Mouse (Mus musculus) layer of hippocampus, adult 18-20 months (tissue): Measurements from ENCODE around the gene Styxl1. TPM values are rescaled to one million over a fixed set of nuclear protein-coding genes. Genes with fewer than 3 reads are reported as not detected.

Experiments used
- DNase-seq, 2 experiments: peaks; one replicate each; pipeline ENCODE4 v3.0.0; 2022; ENCODE audit warnings: low spot score in 2 of 2
- microRNA-seq, 2 experiments: library from miRNA; unstranded; fragments of <30 nt; microRNA quantifications; one replicate each; pipeline ENCODE4 v1.2.0; 2021
- total RNA-seq, 2 experiments: library from RNA; stranded (reverse); gene quantifications; 2 replicates each; pipeline ENCODE4 v1.2.3; 2021

The Styxl1 gene
- total RNA-seq, 2 experiments from 2014 or later = not detected

- no peak for DNase-seq
These were observed 76.0 kb downstream of the Styxl1 start for GRCm38 (mm10) chr5:135702190-135702589.

DNA sequence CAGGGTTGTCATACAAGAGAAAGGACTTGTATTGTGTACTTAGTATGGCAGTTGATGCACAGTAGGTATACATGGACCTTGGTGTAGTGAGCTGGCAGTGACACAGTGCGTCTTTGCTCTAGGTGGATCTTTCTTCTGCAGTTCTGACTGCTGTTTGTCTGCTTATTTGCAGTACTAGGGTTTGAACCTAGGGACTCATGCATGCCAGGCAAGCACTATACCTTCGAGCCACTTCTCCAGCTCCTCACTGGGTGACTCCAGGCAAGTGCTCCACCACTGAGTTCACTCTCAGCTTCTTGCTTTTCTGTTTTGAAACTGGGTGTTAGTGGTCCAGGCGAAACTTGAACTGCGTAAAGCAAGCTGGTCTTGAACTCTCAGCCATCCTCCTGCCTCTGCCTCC lies 76.6 kb downstream of the Styxl1 start:
- no peak for DNase-seq

- DNase-seq = no peak
These were observed 80.5 kb downstream of the Styxl1 start for GRCm38 (mm10) chr5:135697711-135698111.

Small RNA genes within 50 kb of the gene (microRNA-seq; reads per million reads assigned to microRNA genes)
- 0.39 to 1.2 reads per million in 2 experiments for gene Mir7034

Other genes with a start within 250 kb of the Styxl1 start
- gene Hip1, start 233.3 kb downstream of the Styxl1 start, total RNA-seq = 10 to 100 TPM; 34.6 to 34.8 TPM
- gene Ccl26, start 214.8 kb downstream of the Styxl1 start, total RNA-seq = not detected
- under 1 TPM in 1 of 2 experiments, not detected in 1; 0.67 TPM for gene Ccl24, start 205.3 kb downstream of the Styxl1 start, total RNA-seq
- gene Rhbdd2, start 145.8 kb downstream of the Styxl1 start, total RNA-seq = 10 to 100 TPM; 83.2 to 83.9 TPM
- gene Por, start 108.4 kb downstream of the Styxl1 start, total RNA-seq = 100 to 1,000 TPM; 102 to 109 TPM
- 10 to 100 TPM; 16.0 to 18.1 TPM for gene Tmem120a, start 33.9 kb downstream of the Styxl1 start, total RNA-seq
- 100 to 1,000 TPM; 398 to 413 TPM for gene Mdh2, start 95 bp upstream of the Styxl1 start, total RNA-seq
- 10 to 100 TPM; 75.2 to 77.7 TPM for gene Srrm3, start 28.5 kb upstream of the Styxl1 start, total RNA-seq
- gene Hspb1, start 109.5 kb upstream of the Styxl1 start, total RNA-seq = 10 to 100 TPM; 16.7 to 22.4 TPM
- 1,000 to 10,000 TPM; 1,236 to 1,273 TPM for gene Ywhag, start 156.2 kb upstream of the Styxl1 start, total RNA-seq
- 1 to 10 TPM; 1.1 to 1.4 TPM for gene Ssc4d, start 196.1 kb upstream of the Styxl1 start, total RNA-seq
- gene Zp3, start 201.7 kb upstream of the Styxl1 start, total RNA-seq = not detected
- 1 to 10 TPM; 8.8 to 9.2 TPM for gene Dtx2, start 216.4 kb upstream of the Styxl1 start, total RNA-seq